Mouse (Mus musculus): ENCODE measurements around the gene Utp4.

DNA sequence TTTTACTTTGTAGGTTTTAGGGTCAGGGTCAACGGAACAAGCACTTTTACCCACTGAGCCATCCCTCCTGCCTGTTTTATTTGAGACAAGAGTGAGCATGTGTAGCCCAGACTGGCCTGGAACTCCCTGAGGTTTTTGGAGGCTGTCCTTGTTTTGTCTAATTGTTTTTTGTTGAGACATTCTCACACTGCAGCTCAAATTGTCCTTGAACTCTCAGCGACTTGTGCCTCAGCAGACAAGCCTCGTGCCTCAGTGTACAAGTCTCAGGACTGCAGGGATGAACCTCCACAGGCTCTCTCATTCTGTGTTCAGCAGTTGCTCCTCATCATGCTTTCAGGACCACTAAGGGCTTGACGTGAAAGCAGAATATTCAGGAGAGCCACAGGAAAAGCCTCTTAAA, 58.3 kb downstream of the Utp4 start:
- TF ChIP-seq CTCF (IDR thresholded peaks at IDR 0.05; ENCODE audit: borderline replicate concordance, insufficient read depth, low read length): no peak
- TF ChIP-seq POLR2A (IDR thresholded peaks at IDR 0.05; ENCODE audit: low read depth, low read length): no peak

Measured in embryonic fibroblast, embryonic 13.5 days (primary cell).